Mouse (Mus musculus) MEL (cell line): ENCODE measurements at regions not wholly inside any gene's neighbourhood (a gene's known extent, or its start where the extent isn't known, plus 50 kb on each side); places are given as distances from the start of the nearest gene placed in this dataset.

Experiments used
- CTCF ChIP-seq, 3 experiments: IDR thresholded peaks in 2 of 3; conservative IDR thresholded peaks in 1 of 3; 2 replicates each; pipeline ENCODE4 v1.5.1; 2011 to 2012; ENCODE audit warnings: low read length in 3 of 3, low read depth in 2 of 3, mild to moderate bottlenecking in 2 of 3, improper control_type of control experiment in 1 of 3, inconsistent platforms in 1 of 3, mixed read lengths in 1 of 3, moderate library complexity in 1 of 3; ENCODE audit not compliant: control insufficient read depth in 1 of 3, insufficient read depth in 1 of 3, poor library complexity in 1 of 3, severe bottlenecking in 1 of 3
- MAZ ChIP-seq: IDR thresholded peaks from 2 replicates; pipeline ENCODE4 v1.6.1; 2012; ENCODE audit warnings: low read depth, mild to moderate bottlenecking, inconsistent platforms, low read length, improper control_type of control experiment
- POLR2A ChIP-seq, 2 experiments: IDR thresholded peaks; 2 replicates each; pipeline ENCODE4 v1.6.1; 2011 to 2012; ENCODE audit warnings: low read length in 2 of 2, mild to moderate bottlenecking in 2 of 2, control low read depth in 1 of 2, improper control_type of control experiment in 1 of 2, low read depth in 1 of 2, moderate library complexity in 1 of 2; ENCODE audit not compliant: control insufficient read depth in 1 of 2, insufficient read depth in 1 of 2, poor library complexity in 1 of 2
- POLR2AphosphoS2 ChIP-seq: IDR thresholded peaks from 2 replicates; pipeline ENCODE4 v1.6.1; 2011; ENCODE audit warnings: low read length, improper control_type of control experiment
- TBP ChIP-seq: IDR thresholded peaks from 2 replicates; pipeline ENCODE4 v1.8.0; 2011; ENCODE audit warnings: low read depth, low read length, improper control_type of control experiment
- ZKSCAN1 ChIP-seq: IDR thresholded peaks from 2 replicates; pipeline ENCODE4 v1.6.1; 2012; ENCODE audit warnings: low read depth, mild to moderate bottlenecking, inconsistent platforms, low read length, improper control_type of control experiment, moderate library complexity

DNA sequence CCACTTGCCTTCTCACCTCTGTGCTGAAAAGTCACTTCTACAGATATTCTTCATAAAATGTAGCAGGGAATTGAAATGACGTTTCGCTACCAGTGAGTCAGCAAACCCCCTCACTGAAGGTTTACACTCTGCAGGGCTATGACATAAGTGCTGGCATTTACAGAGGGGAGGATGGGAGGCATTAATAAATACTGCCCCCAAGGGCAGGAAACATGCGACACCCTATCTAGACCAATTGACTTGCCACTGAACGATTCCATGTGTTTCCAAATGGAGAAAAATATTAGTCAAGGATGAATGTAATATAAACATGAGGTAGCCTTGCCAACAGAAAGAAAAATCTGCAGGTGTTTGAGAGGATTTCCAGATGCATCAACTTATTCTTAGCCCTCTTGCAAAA lies 465.5 kb downstream of the Ipo11 start:
- TF ChIP-seq CTCF (IDR thresholded peaks at IDR 0.05 in 2 of 3, conservative IDR thresholded peaks at IDR 0.05 in 1 of 3; ENCODE audit: control insufficient read depth in 1 of 3, insufficient read depth in 1 of 3, low read depth in 2 of 3, low read length in 3 of 3, poor library complexity in 1 of 3, severe bottlenecking in 1 of 3) = no peak
- TF ChIP-seq MAZ = no peak
- no peak for TF ChIP-seq ZKSCAN1
- no peak for TF ChIP-seq POLR2AphosphoS2
- TF ChIP-seq TBP = no peak
- no peak for TF ChIP-seq POLR2A (IDR thresholded peaks at IDR 0.05; ENCODE audit: control insufficient read depth in 1 of 2, insufficient read depth in 1 of 2, low read depth in 1 of 2, low read length in 2 of 2, poor library complexity in 1 of 2)
